Mouse (Mus musculus) left cerebral cortex, adult 9 months (tissue): Measurements from ENCODE around the gene Gm44790.
A peak's percentile ranks its signal among the peaks of the same experiment; 100 is the strongest.

Experiments
- DNase-seq, 2 experiments: peaks; one replicate each; pipeline ENCODE4 v3.0.0; 2022; ENCODE audit warnings: low spot score in 2 of 2

The Gm44790 gene

GRCm38 (mm10) chr6:86404100-86404861 lies 22.2 kb upstream of the Gm44790 start, which contains the start of gene Tia1:
Gene Tia1 (plus strand): TSS chr6:86404219.
- DNase-seq: peak; percentile 94 to 96

DNA sequence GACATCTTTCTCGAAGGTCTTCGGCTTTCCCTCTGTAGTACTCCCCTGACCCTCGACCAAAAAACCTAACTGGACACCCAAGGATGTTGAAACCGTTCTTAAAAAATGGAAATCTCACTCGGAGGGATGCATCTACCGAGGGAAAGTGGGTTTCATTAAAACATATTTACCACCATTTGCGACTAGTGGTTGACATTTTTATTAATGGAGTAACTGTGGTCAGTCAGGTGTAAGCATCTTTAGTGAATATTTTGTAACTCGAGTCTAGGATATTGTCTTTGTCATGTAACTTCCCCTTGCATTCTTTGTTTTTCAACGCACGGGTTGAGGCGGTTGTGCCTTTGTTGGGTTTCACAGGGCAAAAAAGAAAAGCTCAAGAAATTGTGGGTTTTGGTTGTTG lies 21.5 kb upstream of the Gm44790 start:
- DNase-seq: no peak

DNA sequence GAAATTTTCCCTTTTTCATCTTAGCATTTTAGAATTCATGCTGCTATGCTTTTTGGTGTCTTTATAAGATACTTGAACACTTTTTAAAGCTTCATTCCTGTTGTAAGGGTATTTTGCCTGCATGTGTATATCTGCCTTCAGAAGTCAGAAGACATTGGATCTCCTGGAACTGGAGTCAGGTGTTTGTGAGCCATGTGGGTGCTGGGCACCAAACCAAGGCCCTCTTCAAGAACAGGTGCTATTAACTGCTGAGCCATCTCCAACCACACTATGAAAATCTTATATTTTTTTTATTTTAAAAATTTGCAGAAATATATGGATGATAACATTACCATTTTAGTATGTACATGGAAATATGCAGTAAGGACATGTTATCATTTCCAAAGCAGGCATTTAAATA lies 20.2 kb upstream of the Gm44790 start:
- no peak for DNase-seq

- no peak for DNase-seq
These were observed 7.7 kb upstream of the Gm44790 start for GRCm38 (mm10) chr6:86418711-86419110.

DNA sequence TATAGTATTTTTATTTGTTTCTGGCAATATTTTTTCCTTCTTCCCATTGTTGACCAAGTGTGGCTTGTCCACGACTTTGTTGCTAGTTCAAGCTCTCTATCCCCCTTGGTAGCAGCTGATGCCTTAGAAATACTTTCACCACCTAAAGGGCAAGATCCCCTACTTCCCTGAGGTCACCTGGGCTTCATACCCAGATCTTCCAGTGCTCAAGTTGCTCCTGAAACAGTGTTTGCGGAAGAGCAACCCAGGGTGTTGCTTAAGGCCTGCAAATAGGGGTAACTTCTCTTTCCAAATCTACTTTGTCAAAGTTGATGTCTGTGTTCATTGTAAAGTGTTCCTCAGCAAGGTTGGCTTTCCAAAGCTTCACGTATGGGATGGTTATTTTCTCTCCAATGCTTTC lies 7.2 kb upstream of the Gm44790 start:
- DNase-seq: no peak

DNA sequence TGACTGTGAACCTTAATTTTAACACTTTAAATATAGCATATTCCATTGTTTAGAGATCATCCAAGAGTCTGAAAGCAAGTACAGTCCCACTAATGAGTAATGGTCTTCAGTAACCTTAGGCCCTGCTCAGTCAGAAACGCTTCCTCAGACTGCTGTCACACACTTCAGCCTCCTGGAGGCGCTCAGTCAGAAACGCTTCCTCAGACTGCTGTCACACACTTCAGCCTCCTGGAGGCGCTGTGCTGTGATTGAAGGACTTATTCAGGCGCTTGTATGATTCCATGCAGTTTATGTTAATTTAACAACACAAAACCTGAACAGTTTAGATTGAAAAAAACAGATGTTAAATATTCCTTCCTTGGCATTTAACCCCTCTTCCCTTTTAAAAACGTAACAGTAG lies 6.0 kb upstream of the Gm44790 start:
- DNase-seq: no peak

GRCm38 (mm10) chr6:86431531-86431930 lies 5.1 kb downstream of the Gm44790 start:
- no peak for DNase-seq

DNA sequence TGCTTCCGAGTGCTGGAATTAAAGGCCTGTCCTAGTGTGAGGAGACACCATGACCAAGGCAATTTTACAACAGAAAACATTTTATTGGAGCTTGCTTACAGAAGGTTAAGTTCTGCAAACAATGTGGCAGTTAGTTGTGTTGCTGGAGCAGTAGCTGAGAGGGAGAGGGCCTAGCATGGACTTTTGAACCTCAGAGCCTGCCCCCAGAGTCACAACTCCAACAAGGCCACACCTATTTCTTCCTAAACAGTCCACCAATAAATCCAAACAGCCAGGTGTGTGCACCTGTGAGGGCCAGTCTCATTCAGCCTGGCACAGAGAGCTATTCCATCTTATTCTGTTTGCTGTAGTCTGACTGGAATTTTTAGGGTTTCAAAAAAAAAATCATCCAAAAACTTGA lies 7.2 kb downstream of the Gm44790 start:
- DNase-seq: no peak

DNA sequence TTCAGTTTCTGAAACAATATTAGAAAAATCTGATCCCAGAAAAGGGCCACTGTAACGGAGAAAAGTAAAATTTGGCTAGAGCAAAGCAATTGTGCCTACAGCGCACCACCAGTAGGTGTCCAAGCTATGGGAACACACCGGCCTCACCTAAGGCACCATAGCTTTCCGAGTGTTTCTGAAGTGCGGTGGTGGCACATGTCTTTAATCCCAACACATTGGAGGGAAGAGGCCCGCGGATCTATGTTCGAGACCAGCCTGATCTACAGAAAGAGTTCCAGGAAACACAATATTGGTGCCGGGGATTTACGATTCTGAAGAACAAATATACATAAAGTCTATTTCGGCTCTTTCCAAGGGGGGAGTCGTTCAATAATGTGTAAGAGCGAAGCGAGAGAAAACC lies 11.3 kb downstream of the Gm44790 start:
- DNase-seq: peak; percentile 25 to 47

DNA sequence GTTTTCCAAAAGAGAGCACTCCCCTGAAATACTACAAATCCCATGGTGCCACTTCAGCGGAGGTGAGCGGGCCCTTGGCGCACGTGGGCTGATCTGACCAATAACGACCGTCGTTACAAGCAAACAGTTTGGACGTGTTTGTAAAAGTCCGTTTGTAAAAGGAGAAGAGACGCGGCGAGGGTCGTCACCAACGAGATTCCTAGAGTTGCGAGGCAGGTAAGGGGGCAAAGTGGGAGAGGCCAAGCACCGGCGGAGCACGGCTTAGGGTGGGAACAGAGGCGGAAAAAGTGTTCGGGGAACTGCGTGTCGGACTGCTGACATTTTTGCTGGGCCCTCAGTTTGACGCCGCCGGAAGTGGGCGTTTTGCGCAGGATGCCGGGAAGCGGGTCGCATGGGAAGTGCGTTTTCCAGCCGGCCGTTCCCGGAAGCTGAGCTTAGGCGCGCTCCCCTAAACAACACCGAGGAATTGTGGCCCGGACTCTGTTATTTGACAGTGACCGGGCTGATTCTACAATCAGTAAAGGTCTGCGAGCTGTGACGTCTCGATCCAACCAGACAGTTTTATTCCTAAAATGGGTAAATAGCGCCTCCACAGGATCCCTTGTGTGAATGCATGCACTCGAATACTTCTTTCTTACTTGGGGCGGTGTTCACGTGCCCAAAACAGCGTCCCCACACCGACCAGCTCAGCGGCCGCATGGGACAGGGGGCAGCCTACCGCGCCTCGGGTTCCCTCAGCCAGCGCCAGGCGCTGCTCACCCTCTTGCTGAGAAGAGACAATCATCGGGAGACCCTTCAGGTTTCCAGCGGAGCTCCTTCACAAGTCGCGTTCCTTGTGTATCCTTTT lies 12.0 kb downstream of the Gm44790 start, which contains the start of gene C87436:
C87436 (plus strand) TSS at position 103 of the 847 bp plus-strand sequence.
- peak; percentile 90 to 97 for DNase-seq

GRCm38 (mm10) chr6:86439119-86439496 lies 12.7 kb downstream of the Gm44790 start:
- no peak for DNase-seq

DNA sequence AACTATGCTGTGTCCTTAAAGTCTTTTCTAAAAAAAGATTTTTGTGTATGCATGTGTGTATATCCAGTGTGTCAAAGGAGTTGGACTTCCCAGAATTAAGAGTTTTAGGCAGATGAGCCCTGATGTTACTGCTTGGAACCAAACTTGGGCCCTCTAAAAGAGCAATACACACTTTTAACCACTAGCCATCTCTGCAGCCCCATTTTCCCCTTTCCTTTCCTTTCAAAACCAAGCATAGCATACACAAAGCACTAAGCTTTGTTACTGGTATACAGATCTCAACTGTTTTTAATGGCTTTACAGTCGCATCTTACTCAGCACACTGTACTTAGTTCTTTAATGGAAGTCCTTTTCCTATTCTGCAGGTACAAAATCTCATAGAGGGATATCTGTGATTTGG lies 13.1 kb downstream of the Gm44790 start:
- no peak for DNase-seq

GRCm38 (mm10) chr6:86441571-86441970 lies 15.1 kb downstream of the Gm44790 start:
- no peak for DNase-seq

GRCm38 (mm10) chr6:86445551-86445950 lies 19.1 kb downstream of the Gm44790 start:
- no peak for DNase-seq

GRCm38 (mm10) chr6:86446927-86447568 lies 20.6 kb downstream of the Gm44790 start:
- DNase-seq: no peak

DNA sequence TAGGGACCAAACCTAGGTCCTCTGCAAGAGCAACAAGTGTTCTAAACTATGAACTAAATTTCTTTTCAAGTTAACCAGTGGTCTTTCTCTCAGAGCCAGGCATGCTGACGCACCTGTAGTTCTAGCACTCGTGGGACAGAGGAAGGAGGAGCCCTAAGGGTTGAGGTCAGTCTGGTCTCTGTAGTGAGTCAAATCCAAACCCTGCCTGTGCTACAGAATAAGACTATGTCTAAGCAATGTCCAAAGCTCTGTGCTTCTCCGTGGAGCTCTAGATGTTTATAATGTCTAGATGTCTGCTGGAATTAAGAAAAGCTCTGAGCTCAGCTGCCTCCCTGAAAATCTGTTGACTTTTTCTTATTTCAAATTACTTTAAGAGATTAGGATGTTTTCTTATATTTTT lies 30.3 kb downstream of the Gm44790 start:
- DNase-seq: no peak

DNA sequence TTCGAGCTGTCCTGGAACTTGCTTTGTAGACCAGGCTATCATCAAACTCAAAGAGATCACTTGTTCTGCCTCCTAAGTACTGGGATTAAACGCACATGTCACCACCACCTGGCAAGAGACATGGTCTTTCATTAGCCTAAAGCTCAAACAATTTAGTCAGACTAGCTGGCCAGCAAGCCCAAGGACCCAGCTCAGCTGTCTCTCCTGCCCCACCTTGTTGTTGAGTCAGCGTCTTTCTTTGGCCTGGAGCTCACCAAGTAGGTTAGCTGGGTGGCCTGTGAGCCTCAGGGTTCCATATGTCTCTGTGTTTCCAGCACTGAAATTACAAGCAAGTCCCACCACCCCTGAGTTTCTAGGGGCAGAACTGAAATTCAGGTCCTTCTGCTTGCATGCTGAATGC lies 36.6 kb downstream of the Gm44790 start:
- DNase-seq: no peak

DNA sequence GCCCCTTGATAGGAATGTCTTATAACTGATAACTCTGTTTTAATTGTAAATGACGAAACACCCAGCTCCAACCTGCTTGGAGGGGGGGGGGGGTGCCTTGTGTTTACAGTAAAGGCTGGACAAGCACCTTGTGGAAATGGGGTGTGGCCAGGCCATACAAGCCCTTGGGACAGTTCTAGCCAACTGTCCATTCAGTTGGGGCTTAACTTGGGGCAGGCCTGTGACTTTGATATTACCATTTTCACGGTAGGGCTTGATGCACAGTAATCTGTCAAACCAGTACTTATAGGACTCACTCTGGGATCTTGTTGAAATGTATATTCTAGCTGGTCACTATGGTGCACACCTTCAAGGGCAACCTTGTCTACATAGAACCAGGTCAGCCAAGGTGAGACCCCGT lies 44.9 kb downstream of the Gm44790 start:
- no peak for DNase-seq

DNA sequence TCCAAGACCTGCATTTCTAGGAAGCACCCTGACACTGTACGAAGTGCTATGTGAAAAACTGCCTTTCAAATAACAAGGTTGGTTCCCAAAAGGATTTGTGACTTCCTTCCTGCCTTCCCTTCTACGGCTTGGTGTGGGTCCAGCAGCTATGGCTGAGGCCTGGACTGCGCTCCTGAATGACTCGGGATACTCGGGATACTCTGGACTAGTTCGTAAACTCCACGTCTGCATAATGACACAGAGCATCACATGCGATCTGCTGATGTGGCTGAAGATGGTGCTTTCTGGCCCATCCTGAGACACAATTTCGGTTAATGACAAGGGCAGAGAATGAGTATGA lies 45.3 kb downstream of the Gm44790 start:
- DNase-seq: no peak

DNA sequence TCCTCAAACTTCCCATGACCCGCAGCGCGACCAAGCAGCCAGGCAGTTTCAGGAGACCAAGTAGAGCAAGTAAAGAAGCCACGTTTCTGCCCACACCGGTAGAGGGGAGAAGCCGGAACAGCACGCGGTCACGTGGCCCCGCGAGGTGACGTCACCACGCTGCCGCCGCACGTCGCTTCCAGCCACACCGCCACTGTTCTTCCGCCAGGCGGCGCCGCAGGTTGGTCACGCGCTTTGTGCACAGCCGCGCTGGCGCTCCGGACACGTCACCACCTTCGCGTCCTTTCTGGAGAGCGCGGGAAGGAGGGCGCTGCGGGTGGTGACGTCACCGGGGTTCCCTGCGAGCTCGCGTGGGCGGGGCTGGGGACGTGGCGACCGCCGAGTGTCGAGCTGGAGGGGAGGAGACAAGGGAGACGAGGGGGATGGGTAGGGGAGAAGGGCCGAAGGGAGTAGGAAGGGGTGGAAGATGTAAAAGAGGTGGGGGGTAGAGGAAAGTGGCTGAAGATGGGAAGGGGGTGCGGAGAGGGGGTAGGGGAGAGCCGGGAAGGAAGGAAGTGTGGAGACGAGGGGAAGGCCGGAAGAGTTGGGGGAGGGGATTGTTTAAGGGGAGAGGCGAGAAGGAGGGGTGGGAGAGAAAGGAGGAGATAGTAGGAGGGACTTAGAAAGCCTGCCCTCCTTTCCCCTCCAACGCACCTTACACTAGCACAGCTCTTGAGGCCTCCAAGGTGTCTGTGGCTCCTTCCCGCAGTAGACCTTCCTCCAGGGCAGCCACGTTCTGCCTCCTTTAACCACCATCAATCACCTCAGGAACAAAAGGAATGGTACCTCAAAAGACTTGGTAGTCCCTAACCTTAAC lies 45.9 kb downstream of the Gm44790 start:
- peak; percentile 98 to 100 for DNase-seq

DNA sequence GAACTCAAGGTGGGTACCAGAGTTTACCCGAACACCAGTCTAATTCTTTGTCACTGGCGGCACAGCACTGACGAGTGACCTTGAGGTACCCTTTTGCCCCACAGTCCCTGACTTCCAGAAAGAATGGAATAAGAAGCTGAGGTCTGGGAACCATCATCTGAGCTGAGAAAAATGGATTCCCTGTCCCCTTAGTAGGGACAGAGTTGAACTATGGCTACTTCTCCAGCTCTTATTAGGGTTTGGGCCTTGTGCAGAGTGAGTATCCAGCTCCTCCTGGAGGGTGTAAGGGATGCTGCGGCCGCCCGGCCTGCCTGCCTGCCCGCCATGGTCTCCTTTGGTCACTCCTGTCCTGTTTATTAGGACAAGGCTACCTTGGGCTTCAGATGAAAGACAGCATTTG lies 46.6 kb downstream of the Gm44790 start:
- peak in 1 of 2 experiments; percentile 25 for DNase-seq

DNA sequence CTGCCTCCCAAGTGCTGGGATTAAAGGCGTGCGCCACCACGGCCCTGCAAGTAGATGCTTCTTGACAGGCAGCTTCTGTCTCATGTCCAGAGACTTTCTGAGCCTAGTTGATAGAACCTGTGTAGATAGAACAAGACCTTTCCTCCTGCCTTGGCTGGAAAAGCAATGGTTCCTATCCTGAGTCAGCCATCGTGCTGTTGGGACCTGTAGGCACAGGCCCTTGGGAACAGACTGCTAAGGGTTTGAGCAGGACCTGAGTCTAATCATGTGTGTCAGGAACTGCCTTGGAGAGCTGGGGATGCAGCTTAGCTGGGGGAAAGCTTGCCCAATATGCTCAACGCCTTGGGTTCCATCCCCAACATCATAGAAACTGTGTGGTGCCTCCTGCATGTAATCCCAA lies 47.6 kb downstream of the Gm44790 start:
- DNase-seq: no peak
